Mouse (Mus musculus) heart, postnatal 36 days (tissue): ENCODE data around the gene Chia1. TPM values are rescaled to one million over a fixed set of nuclear protein-coding genes. Genes with fewer than 3 reads are reported as not detected.
"Not testable (repeated sequence)": the region's sequence is repeated elsewhere in the genome, so short reads cannot be mapped to it uniquely, and the experiment has no call there.

Experiments used
- DNase-seq, 2 experiments: peaks; one replicate each; pipeline ENCODE4 v3.0.0; 2021 to 2022
- intact Hi-C: fragments of 180-260 bp; cut with DNase I; formaldehyde crosslinking; loops from one replicate; pipeline ENCODE4 v1.15.1; 2025
- total RNA-seq, 2 experiments: library from RNA; stranded (reverse); gene quantifications; 2 replicates each; pipeline ENCODE4 v1.2.3; 2021

The Chia1 gene
- total RNA-seq = not detected

GRCm38 (mm10) chr3:106112929-106113328 lies at the start of gene Chia1:
TSS of gene Chia1 (plus strand) at chr3:106113229.
- intact Hi-C loops = no loop called here
- DNase-seq = no peak

- intact Hi-C loops = not testable (repeated sequence)
These were observed 45.3 kb upstream of the Chia1 start for GRCm38 (mm10) chr3:106067707-106068106.

GRCm38 (mm10) chr3:106070994-106071393 lies 42.0 kb upstream of the Chia1 start:
- DNase-seq = no peak
- intact Hi-C loops = no loop called here

More at GRCm38 (mm10) chr3:106067707-106068106, 45.3 kb upstream of the Chia1 start:
- not testable (repeated sequence) for DNase-seq

GRCm38 (mm10) chr3:106074824-106075223 lies 38.2 kb upstream of the Chia1 start:
- intact Hi-C loops = no loop called here

GRCm38 (mm10) chr3:106126999-106127398 lies 14.0 kb downstream of the Chia1 start:
- intact Hi-C loops = no loop called here
- DNase-seq = no peak

More at GRCm38 (mm10) chr3:106074824-106075223, 38.2 kb upstream of the Chia1 start:
- no peak for DNase-seq

- no peak for DNase-seq
- intact Hi-C loops = no loop called here
These were observed 15.9 kb downstream of the Chia1 start for GRCm38 (mm10) chr3:106128807-106129493.

- DNase-seq = no peak
- intact Hi-C loops = no loop called here
These were observed 18.7 kb downstream of the Chia1 start for GRCm38 (mm10) chr3:106131690-106132089.

- DNase-seq = no peak
- intact Hi-C loops = no loop called here
These were observed 31.1 kb downstream of the Chia1 start for GRCm38 (mm10) chr3:106144081-106144480.

- intact Hi-C loops = no loop called here
- no peak for DNase-seq
These were observed 41.4 kb downstream of the Chia1 start for GRCm38 (mm10) chr3:106154413-106154812.

- no peak for DNase-seq
- intact Hi-C loops = loop anchor here (1.0 kb wide), 1 partner anchor 182 kb away; no protein-coding TSS in a partner anchor
These were observed 54.4 kb downstream of the Chia1 start, which contains the start of gene Chil3 for GRCm38 (mm10) chr3:106167464-106167863. TSS of gene Chil3 (minus strand) at chr3:106167564.

- no peak for DNase-seq
- intact Hi-C loops = no loop called here
These were observed 57.6 kb downstream of the Chia1 start for GRCm38 (mm10) chr3:106170522-106171053.

GRCm38 (mm10) chr3:106171135-106171731 lies 58.2 kb downstream of the Chia1 start:
- DNase-seq = no peak
- intact Hi-C loops = no loop called here

- DNase-seq, intact Hi-C loops: not testable (repeated sequence)
These were observed 59.5 kb downstream of the Chia1 start for GRCm38 (mm10) chr3:106172506-106172905.

GRCm38 (mm10) chr3:106174971-106175370 lies 61.9 kb downstream of the Chia1 start:
- intact Hi-C loops, DNase-seq: not testable (repeated sequence)

- DNase-seq = no peak
These were observed 64.6 kb downstream of the Chia1 start for GRCm38 (mm10) chr3:106177509-106178189.

More at GRCm38 (mm10) chr3:106177509-106178189, 64.6 kb downstream of the Chia1 start:
- intact Hi-C loops = no loop called here

Other genes with a start within 250 kb of the Chia1 start
- under 1 TPM in 1 of 2 experiments, not detected in 1; 0.22 TPM for gene Adora3, start 242.4 kb upstream of the Chia1 start, total RNA-seq
- under 1 TPM in 1 of 2 experiments, not detected in 1; 0.49 TPM for gene Tmigd3, start 242.3 kb upstream of the Chia1 start, total RNA-seq
- gene I830077J02Rik, start 180.6 kb upstream of the Chia1 start, total RNA-seq = under 1 TPM; 0.54 to 0.94 TPM
- 10 to 100 TPM; 46.9 to 48.5 TPM for gene Wdr77, start 153.9 kb upstream of the Chia1 start, total RNA-seq
- 1,000 to 10,000 TPM; 1,203 to 1,219 TPM for gene Atp5f1, start 153.1 kb upstream of the Chia1 start, total RNA-seq
- gene Ovgp1, start 139.5 kb upstream of the Chia1 start, total RNA-seq = under 1 TPM; 0.27 to 0.58 TPM
- not detected for gene Pifo, start 98.6 kb upstream of the Chia1 start, total RNA-seq
- gene Chil5, start 80.4 kb upstream of the Chia1 start, total RNA-seq = not detected
- gene Chil3, start 54.3 kb downstream of the Chia1 start, total RNA-seq = under 1 TPM in 1 of 2 experiments, not detected in 1; 0.19 TPM
- gene Chil4, start 106.3 kb downstream of the Chia1 start, total RNA-seq = not detected